Mouse (Mus musculus): ENCODE measurements around the gene Fabp7.

DNA sequence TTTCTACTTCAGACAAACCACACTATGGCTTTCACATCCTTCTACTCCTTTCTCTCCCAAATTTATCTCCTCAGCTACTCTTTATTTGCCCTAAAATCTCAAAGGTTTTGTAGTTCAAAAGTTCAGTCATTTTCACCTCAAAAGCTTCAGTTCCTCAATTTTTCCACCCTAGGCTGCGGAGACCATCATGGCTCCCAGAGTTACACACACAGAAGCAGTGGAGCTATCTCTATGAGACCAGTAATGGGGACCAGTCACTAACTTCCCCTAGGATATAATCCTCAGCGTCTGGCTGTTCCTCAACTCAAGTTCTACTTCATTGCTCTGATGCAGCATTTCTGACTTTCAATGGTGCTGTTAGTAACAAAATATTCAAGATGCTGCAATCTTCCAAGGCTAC, 25.7 kb upstream of the Fabp7 start:
- TF ChIP-seq CTCF (IDR thresholded peaks at IDR 0.05; ENCODE audit: low read depth) (no peak), EP300 (IDR thresholded peaks at IDR 0.05; ENCODE audit: low read depth) (no peak)

All from liver, postnatal 0 days (tissue).